Mouse (Mus musculus) CH12.LX (cell line): ENCODE results near the gene Map4k5. TPM values are rescaled to one million over a fixed set of nuclear protein-coding genes. Genes with fewer than 3 reads are reported as not detected.

ENCODE experiments used
- DNase-seq: peaks from one replicate; pipeline ENCODE4 v3.0.0-alpha.2; 2013; ENCODE audit errors: extremely low read depth
- H3K27ac ChIP-seq: 2 replicates; pipeline ENCODE4 v1.5.1; 2012; ENCODE audit warnings: low read depth, mild to moderate bottlenecking, control low read depth, moderate library complexity; ENCODE audit not compliant: insufficient read depth
- H3K27me3 ChIP-seq: replicated peaks from 2 replicates; pipeline ENCODE3; 2012; ENCODE audit warnings: inconsistent platforms
- H3K36me3 ChIP-seq, 2 experiments: replicated peaks in 1 of 2; 2 replicates each; pipeline versions ENCODE3 to v1.6.1; 2012; ENCODE audit warnings: inconsistent platforms in 1 of 2, low read length in 1 of 2, mild to moderate bottlenecking in 1 of 2, mixed read lengths in 1 of 2, moderate library complexity in 1 of 2; ENCODE audit not compliant: control insufficient read depth in 1 of 2, insufficient read depth in 1 of 2
- H3K4me1 ChIP-seq, 2 experiments: 2 replicates each; pipeline ENCODE4 v1.6.1; 2012; ENCODE audit warnings: inconsistent platforms in 1 of 2, moderate library complexity in 1 of 2; ENCODE audit not compliant: insufficient read depth in 2 of 2, control insufficient read depth in 1 of 2
- H3K4me2 ChIP-seq: 2 replicates; pipeline ENCODE4 v1.6.1; 2012; ENCODE audit warnings: low read depth, mild to moderate bottlenecking, control low read depth; ENCODE audit not compliant: poor library complexity, insufficient read depth, severe bottlenecking
- H3K4me3 ChIP-seq, 3 experiments: fragments of 150-350 bp in 1 of 3; sonication (generic) in 1 of 3; replicated peaks in 1 of 3; 2 replicates each; pipeline versions ENCODE3 to v1.5.1; 2011 to 2012; ENCODE audit warnings: low read depth in 2 of 3, low read length in 2 of 3, mild to moderate bottlenecking in 2 of 3, moderate library complexity in 2 of 3, control low read depth in 1 of 3, improper control_type of control experiment in 1 of 3, inconsistent platforms in 1 of 3, mixed read lengths in 1 of 3; ENCODE audit not compliant: poor library complexity in 1 of 3
- H3K79me2 ChIP-seq: replicated peaks from 2 replicates; pipeline ENCODE4 v1.6.1; 2012; ENCODE audit warnings: mild to moderate bottlenecking, moderate library complexity; ENCODE audit not compliant: control insufficient read depth, poor library complexity, insufficient read depth, severe bottlenecking; ENCODE audit errors: extremely low read depth
- H3K9ac ChIP-seq: 2 replicates; pipeline ENCODE4 v1.6.1; 2012; ENCODE audit warnings: low read depth, mild to moderate bottlenecking, control low read depth, moderate library complexity; ENCODE audit not compliant: insufficient read depth
- H3K9me3 ChIP-seq: replicated peaks from 2 replicates; pipeline ENCODE3; 2012; ENCODE audit warnings: low read length, inconsistent platforms, mixed read lengths
- BHLHE40 ChIP-seq: IDR thresholded peaks from 2 replicates; pipeline ENCODE4 v1.6.1; 2011; ENCODE audit warnings: mild to moderate bottlenecking, low read depth, low read length, improper control_type of control experiment
- CHD2 ChIP-seq: IDR thresholded peaks from 2 replicates; pipeline ENCODE4 v1.6.1; 2011; ENCODE audit warnings: low read length, improper control_type of control experiment
- CTCF ChIP-seq, 2 experiments: IDR thresholded peaks in 1 of 2; conservative IDR thresholded peaks in 1 of 2; 2 replicates each; pipeline ENCODE4 v1.5.1; 2011 to 2012; ENCODE audit warnings: low read depth in 2 of 2, low read length in 2 of 2, improper control_type of control experiment in 1 of 2, inconsistent platforms in 1 of 2, mild to moderate bottlenecking in 1 of 2, moderate library complexity in 1 of 2
- E2F4 ChIP-seq: IDR thresholded peaks from 2 replicates; pipeline ENCODE4 v1.6.1; 2011; ENCODE audit warnings: low read depth, low read length, improper control_type of control experiment; ENCODE audit not compliant: insufficient replicate concordance
- ELF1 ChIP-seq: IDR thresholded peaks from 2 replicates; pipeline ENCODE4 v1.6.1; 2014; ENCODE audit warnings: low read depth, mild to moderate bottlenecking, inconsistent platforms, low read length, improper control_type of control experiment
- EP300 ChIP-seq: IDR thresholded peaks from 2 replicates; pipeline ENCODE4 v1.6.1; 2011; ENCODE audit warnings: low read length, improper control_type of control experiment
- JUN ChIP-seq: IDR thresholded peaks from 2 replicates; pipeline ENCODE4 v1.6.1; 2011; ENCODE audit warnings: low read depth, mild to moderate bottlenecking, low read length, improper control_type of control experiment, moderate library complexity; ENCODE audit not compliant: insufficient read depth
- JUND ChIP-seq: conservative IDR thresholded peaks from 2 replicates; pipeline ENCODE4 v1.6.1; 2011; ENCODE audit warnings: low read depth, low read length, improper control_type of control experiment
- KAT2A ChIP-seq: IDR thresholded peaks from 2 replicates; pipeline ENCODE4 v1.6.1; 2012; ENCODE audit warnings: low read length, improper control_type of control experiment, inconsistent platforms; ENCODE audit not compliant: insufficient replicate concordance
- MAFK ChIP-seq: IDR thresholded peaks from 2 replicates; pipeline ENCODE4 v1.6.1; 2011; ENCODE audit warnings: low read length, improper control_type of control experiment; ENCODE audit not compliant: insufficient replicate concordance
- MAX ChIP-seq: IDR thresholded peaks from 2 replicates; pipeline ENCODE4 v1.6.1; 2011; ENCODE audit warnings: low read length, improper control_type of control experiment
- MXI1 ChIP-seq: IDR thresholded peaks from 2 replicates; pipeline ENCODE4 v1.6.1; 2011; ENCODE audit warnings: mild to moderate bottlenecking, low read depth, low read length, improper control_type of control experiment
- NELFE ChIP-seq: IDR thresholded peaks from 2 replicates; pipeline ENCODE4 v1.6.1; 2011; ENCODE audit warnings: low read depth, low read length, improper control_type of control experiment
- PAX5 ChIP-seq: IDR thresholded peaks from 2 replicates; pipeline ENCODE4 v1.6.1; 2012; ENCODE audit warnings: low read length, inconsistent platforms, mixed read lengths
- POLR2AphosphoS2 ChIP-seq: IDR thresholded peaks from 2 replicates; pipeline ENCODE4 v1.6.1; 2011; ENCODE audit warnings: low read depth, low read length, improper control_type of control experiment
- RAD21 ChIP-seq: IDR thresholded peaks from 2 replicates; pipeline ENCODE4 v1.6.1; 2011; ENCODE audit warnings: low read depth, mild to moderate bottlenecking, low read length, improper control_type of control experiment, moderate library complexity
- SMC3 ChIP-seq: IDR thresholded peaks from 2 replicates; pipeline ENCODE4 v1.6.1; 2011; ENCODE audit warnings: low read depth, low read length, improper control_type of control experiment
- TBP ChIP-seq: conservative IDR thresholded peaks from 2 replicates; pipeline ENCODE4 v1.6.1; 2011; ENCODE audit warnings: low read depth, low read length, improper control_type of control experiment
- UBTF ChIP-seq: IDR thresholded peaks from 2 replicates; pipeline ENCODE4 v1.6.1; 2012; ENCODE audit warnings: low read depth, mild to moderate bottlenecking, inconsistent platforms, low read length, improper control_type of control experiment, moderate library complexity
- ZC3H11A ChIP-seq: IDR thresholded peaks from 2 replicates; pipeline ENCODE4 v1.6.1; 2012; ENCODE audit warnings: low read depth, mild to moderate bottlenecking, inconsistent platforms, low read length, improper control_type of control experiment
- ZKSCAN1 ChIP-seq: IDR thresholded peaks from 2 replicates; pipeline ENCODE4 v1.6.1; 2012; ENCODE audit warnings: low read depth, inconsistent platforms, low read length, improper control_type of control experiment, borderline replicate concordance
- ZMIZ1 ChIP-seq: IDR thresholded peaks from 2 replicates; pipeline ENCODE4 v1.6.1; 2012; ENCODE audit warnings: low read depth, mild to moderate bottlenecking, inconsistent platforms, low read length, improper control_type of control experiment
- ZNF384 ChIP-seq: IDR thresholded peaks from 2 replicates; pipeline ENCODE4 v1.6.1; 2012; ENCODE audit warnings: low read depth, low read length, improper control_type of control experiment, inconsistent platforms
- dilution Hi-C: fragments of 300-500 bp; cut with MboI; formaldehyde crosslinking; loops from 2 replicates; pipeline ENCODE4 v1.14.3; 2020; ENCODE audit warnings: low sequenced_read_pairs; ENCODE audit not compliant: extremely low pct_unique_long_range_greater_than_20kb, extremely low pct_ligation_motif_present
- in situ Hi-C: fragments of 300-500 bp; cut with MboI; formaldehyde crosslinking; loops from 3 replicates; pipeline ENCODE4 v1.14.3; 2019; ENCODE audit warnings: low sequenced_read_pairs, low pct_ligation_motif_present, low pct_unique_long_range_greater_than_20kb, mixed read lengths
- polyA plus RNA-seq: library from polyadenylated mRNA; unstranded; fragments of >175 nt; gene quantifications from 2 replicates; pipeline ENCODE4 v1.2.1, GENCODE M21; 2012; ENCODE audit warnings: low read depth; ENCODE audit not compliant: insufficient read length
- total RNA-seq, 2 experiments: library from RNA; depleted of rRNA; stranded (reverse); fragments of 300-350 nt in 1 of 2; fragments of >200 nt in 1 of 2; gene quantifications; 2 replicates each; pipeline ENCODE4 v1.2.3; 2012 to 2014

The Map4k5 gene
- total and polyA plus RNA-seq, 3 experiments, result 7.8 to 13.5 (median 12.5) TPM

DNA sequence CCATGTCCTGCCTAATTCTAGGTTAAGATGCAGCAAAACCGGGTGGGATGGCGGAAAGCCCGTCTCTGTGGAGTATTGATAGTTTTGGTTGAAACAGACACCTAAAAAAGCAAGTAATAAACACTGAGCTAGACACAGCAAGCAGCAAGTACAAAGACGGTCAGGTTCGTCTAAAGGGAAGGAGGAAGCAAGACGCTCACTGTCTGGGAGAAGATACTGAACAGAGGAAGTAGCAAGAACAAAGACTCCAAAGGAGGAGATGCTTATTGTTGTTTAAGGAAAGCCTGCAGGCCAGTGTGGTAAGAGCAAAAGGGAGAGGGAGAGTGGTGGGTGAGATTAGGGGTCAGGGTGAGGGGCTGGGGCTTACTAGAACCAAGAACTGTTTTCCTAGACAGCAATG is 2.9 kb downstream of the Map4k5 start:
- Histone ChIP-seq H3K9me3 (no peaks in the 10 kb centered on the region), H3K4me3 (no peak overlapping the region), H3K36me3 (peaks cover 0 to 14% of the 10 kb centered on the region in 2 experiments), H3K27ac (no peak overlapping the region), H3K4me1 (peaks cover 13 to 37% of the 10 kb centered on the region in 2 experiments; a peak in 3 of 4 replicates), H3K4me2 (no peak overlapping the region), H3K27me3 (no peaks in the 10 kb centered on the region)
- DNase-seq, result no peak
- in situ Hi-C loops, result loop anchor here (10.0 kb wide), 1 partner anchor 125 kb away; no protein-coding TSS in a partner anchor
- dilution Hi-C loops, result no loop called here
- TF ChIP-seq SMC3 (no peak), ZNF384 (no peak)
- TF ChIP-seq, all 38 proteins: peak for 0
- no peak overlapping the region for H3K9ac ChIP-seq
- no peaks in the 10 kb centered on the region; the same call in 1 of the 2 replicates for H3K79me2 ChIP-seq

DNA sequence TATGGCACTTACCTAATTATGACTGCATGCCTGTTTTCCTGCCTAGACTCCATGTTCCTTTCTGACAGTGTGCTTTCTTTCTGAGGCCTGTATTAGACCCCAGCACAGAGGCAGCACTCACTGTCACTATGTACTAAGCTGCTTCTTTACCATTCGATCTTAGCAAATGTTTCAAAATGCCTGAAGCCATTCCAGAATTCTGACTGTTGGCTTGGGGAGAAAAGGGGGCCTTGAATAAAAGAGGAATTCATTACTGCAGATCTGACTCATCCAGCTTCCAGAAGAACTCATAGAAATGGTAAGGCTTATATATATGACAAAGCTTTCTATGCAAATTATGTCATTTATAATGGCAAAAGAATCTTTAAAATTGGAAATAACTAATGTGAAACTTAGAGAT is 4.7 kb downstream of the Map4k5 start:
- no peak for DNase-seq
- TF ChIP-seq CTCF (conservative IDR thresholded peaks at IDR 0.05 in 1 of 2, IDR thresholded peaks at IDR 0.05 in 1 of 2; ENCODE audit: low read depth in 2 of 2, low read length in 2 of 2) (no peak), KAT2A (no peak), ZMIZ1 (no peak), JUND (no peak), RAD21 (no peak), ELF1 (no peak)
- in situ Hi-C loops, result no loop called here
- Histone ChIP-seq H3K4me3 (no peak overlapping the region), H3K36me3 (peaks cover 0 to 20% of the 10 kb centered on the region in 2 experiments), H3K9me3 (no peaks in the 10 kb centered on the region), H3K9ac (no peak overlapping the region), H3K27ac (no peak overlapping the region), H3K27me3 (no peaks in the 10 kb centered on the region), H3K79me2 (no peaks in the 10 kb centered on the region; the same call in 1 of the 2 replicates), H3K4me2 (no peak overlapping the region), H3K4me1 (peaks cover 13 to 32% of the 10 kb centered on the region in 2 experiments; a peak in 3 of 4 replicates)
- dilution Hi-C loops, result no loop called here

DNA sequence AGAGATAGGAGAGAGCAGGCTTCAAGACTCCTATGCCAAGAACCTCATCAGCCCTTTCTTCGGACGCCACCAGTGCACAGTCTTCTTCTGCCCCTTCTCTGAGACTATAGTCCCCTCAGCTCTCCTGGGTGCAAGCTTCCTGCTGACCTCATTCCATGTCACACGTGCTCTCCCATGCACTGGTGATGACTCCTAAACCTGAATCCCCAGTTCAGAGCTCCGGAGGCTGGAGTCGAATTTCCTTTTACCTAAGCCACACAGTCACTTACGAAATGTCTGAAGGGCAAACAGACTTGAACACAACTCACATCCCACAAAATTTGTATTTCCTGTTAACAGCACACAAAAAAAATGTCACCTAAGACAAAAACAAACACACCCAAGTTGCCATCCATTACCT is 5.2 kb downstream of the Map4k5 start:
- TF ChIP-seq POLR2AphosphoS2 (no peak), EP300 (no peak), ELF1 (no peak), UBTF (no peak), MXI1 (no peak), PAX5 (no peak), CHD2 (no peak), BHLHE40 (no peak), SMC3 (no peak), ZKSCAN1 (no peak), MAFK (no peak), TBP (no peak), MAX (no peak), CTCF (conservative IDR thresholded peaks at IDR 0.05 in 1 of 2, IDR thresholded peaks at IDR 0.05 in 1 of 2; ENCODE audit: low read depth in 2 of 2, low read length in 2 of 2) (no peak), NELFE (no peak), E2F4 (no peak), JUN (no peak), ZNF384 (no peak), ZC3H11A (no peak)
- TF ChIP-seq, all 38 proteins: peak for 0
- Histone ChIP-seq H3K4me1 (peaks cover 13 to 30% of the 10 kb centered on the region in 2 experiments; a peak in 3 of 4 replicates), H3K27ac (no peak overlapping the region), H3K9ac (no peak overlapping the region), H3K36me3 (peaks cover 0 to 20% of the 10 kb centered on the region in 2 experiments), H3K4me2 (no peak overlapping the region), H3K79me2 (no peaks in the 10 kb centered on the region; the same call in 1 of the 2 replicates), H3K4me3 (no peak overlapping the region), H3K27me3 (no peaks in the 10 kb centered on the region), H3K9me3 (no peaks in the 10 kb centered on the region)
- DNase-seq, result no peak
- dilution Hi-C loops (no loop called here), in situ Hi-C loops (no loop called here)
